Mouse (Mus musculus) E14TG2a.4 (cell line): ENCODE measurements around the gene Sars2.

Experiments
- H3K27me3 ChIP-seq: 2 replicates; pipeline ENCODE4 v1.6.1; 2014; ENCODE audit warnings: low read length, control low read depth; ENCODE audit not compliant: insufficient read depth
- H3K36me3 ChIP-seq: 2 replicates; pipeline ENCODE4 v1.6.1; 2014; ENCODE audit warnings: low read length, control low read depth; ENCODE audit not compliant: insufficient read depth
- H3K4me1 ChIP-seq: replicated peaks from 2 replicates; pipeline ENCODE4 v1.6.1; 2014; ENCODE audit warnings: low read depth, low read length, control low read depth
- H3K4me3 ChIP-seq: replicated peaks from 2 replicates; pipeline ENCODE4 v1.5.1; 2014; ENCODE audit warnings: mild to moderate bottlenecking, low read length
- H3K9me3 ChIP-seq: 2 replicates; pipeline ENCODE4 v1.6.1; 2014; ENCODE audit warnings: low read length, control low read depth
- CTCF ChIP-seq: conservative IDR thresholded peaks from 2 replicates; pipeline ENCODE4 v1.5.1; 2014; ENCODE audit warnings: low read length
- NANOG ChIP-seq: IDR thresholded peaks from 2 replicates; pipeline ENCODE4 v1.6.1; 2014; ENCODE audit warnings: borderline replicate concordance, low read length, mixed read lengths
- POU5F1 ChIP-seq: IDR thresholded peaks from 2 replicates; pipeline ENCODE4 v1.6.1; 2014; ENCODE audit warnings: low read length, borderline replicate concordance

Sars2 gene

GRCm38 (mm10) chr7:28799994-28800393 is 58.2 kb downstream of the Sars2 start:
- no peak for TF ChIP-seq NANOG
- no peak for TF ChIP-seq CTCF
- TF ChIP-seq POU5F1: no peak
- peaks cover 35% of the 10 kb centered on the region for H3K36me3 ChIP-seq
- peaks cover 84% of the 10 kb centered on the region for H3K4me1 ChIP-seq
- no peak overlapping the region for H3K4me3 ChIP-seq
- no peaks in the 10 kb centered on the region for H3K27me3 ChIP-seq
- H3K9me3 ChIP-seq: no peaks in the 10 kb centered on the region

DNA sequence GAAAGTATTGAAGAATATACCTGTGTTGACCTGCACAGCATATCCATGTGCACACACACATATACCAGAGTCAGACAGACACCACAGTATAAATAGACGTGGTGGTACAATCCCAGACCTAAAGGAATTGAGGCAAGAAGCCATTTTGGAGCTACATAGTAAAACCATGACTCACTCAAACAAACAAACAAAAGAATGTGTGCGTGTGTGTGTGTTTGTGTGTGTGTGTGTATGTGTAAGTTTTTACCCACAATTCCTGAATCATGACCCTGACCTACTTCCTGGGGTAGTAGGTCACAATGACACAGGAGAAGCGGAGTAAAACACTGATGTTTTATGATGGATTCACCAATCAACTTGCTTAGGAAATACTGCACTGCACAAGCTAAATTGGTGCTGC is 59.7 kb downstream of the Sars2 start:
- peak overlapping the region; percentile 68; the same call in 1 of the 2 replicates for H3K4me3 ChIP-seq
- TF ChIP-seq POU5F1 (no peak), NANOG (no peak), CTCF (no peak)
- no peaks in the 10 kb centered on the region for H3K9me3 ChIP-seq
- no peaks in the 10 kb centered on the region for H3K27me3 ChIP-seq
- peaks cover 85% of the 10 kb centered on the region for H3K4me1 ChIP-seq
- H3K36me3 ChIP-seq: peaks cover 35% of the 10 kb centered on the region

DNA sequence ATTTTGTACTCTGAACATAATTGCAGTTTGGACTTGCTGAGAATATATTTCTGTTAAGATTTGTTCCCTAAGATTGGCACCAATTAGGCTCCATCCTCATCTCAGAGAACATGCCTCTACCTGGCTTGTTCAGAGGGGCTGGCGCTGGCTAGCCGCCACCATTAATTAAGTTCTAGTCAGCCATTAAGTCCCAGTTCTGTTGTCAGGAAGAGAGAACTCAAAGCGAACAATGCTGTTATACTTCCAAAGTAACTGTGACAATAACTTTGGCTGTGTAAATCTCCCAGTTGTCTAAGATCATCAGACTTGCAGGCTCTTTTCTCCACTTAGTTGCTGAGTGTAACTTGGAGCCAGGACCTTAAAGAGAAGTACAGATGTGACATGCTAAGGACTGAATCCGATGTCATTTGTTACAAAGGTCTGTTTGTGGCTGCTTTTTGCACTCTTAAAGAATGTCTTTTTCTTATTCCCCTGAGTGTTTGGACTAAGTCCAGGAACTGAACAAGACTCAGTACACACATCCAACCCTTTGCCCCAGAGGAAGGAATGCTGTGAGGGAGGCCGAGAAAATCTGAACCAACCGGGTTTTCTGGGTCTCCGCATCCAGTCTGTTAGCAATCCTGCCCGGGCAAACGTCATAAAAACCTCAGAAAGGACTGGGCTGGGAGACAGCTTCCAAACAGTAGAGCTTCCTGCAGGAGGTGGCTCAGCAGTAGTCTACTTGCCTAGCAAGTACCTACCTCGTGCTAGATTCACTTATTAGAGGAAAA is 60.3 kb downstream of the Sars2 start:
- H3K9me3 ChIP-seq: no peaks in the 10 kb centered on the region
- H3K4me1 ChIP-seq: peaks cover 80% of the 10 kb centered on the region
- peaks cover 32% of the 10 kb centered on the region for H3K36me3 ChIP-seq
- TF ChIP-seq POU5F1 (no peak), NANOG (no peak), CTCF (no peak)
- H3K27me3 ChIP-seq: no peaks in the 10 kb centered on the region
- H3K4me3 ChIP-seq: peak overlapping the region; percentile 68

GRCm38 (mm10) chr7:28802846-28803588 is 61.2 kb downstream of the Sars2 start:
- H3K4me1 ChIP-seq: peaks cover 78% of the 10 kb centered on the region
- H3K27me3 ChIP-seq: no peaks in the 10 kb centered on the region
- TF ChIP-seq POU5F1: no peak
- no peak for TF ChIP-seq NANOG
- no peak for TF ChIP-seq CTCF
- peaks cover 26% of the 10 kb centered on the region for H3K36me3 ChIP-seq
- H3K4me3 ChIP-seq: peak overlapping the region; percentile 68
- no peaks in the 10 kb centered on the region for H3K9me3 ChIP-seq
